Mouse (Mus musculus): ENCODE results near the gene Wnt3. TPM values are rescaled to one million over a fixed set of nuclear protein-coding genes. Genes with fewer than 3 reads are reported as not detected.

Gene Wnt3
- 5.1 and 6.1 TPM in 2 replicates for polyA plus RNA-seq (2014; fragmentation: Nextera tagmentation; extraction: Ambion mirVana)

DNA sequence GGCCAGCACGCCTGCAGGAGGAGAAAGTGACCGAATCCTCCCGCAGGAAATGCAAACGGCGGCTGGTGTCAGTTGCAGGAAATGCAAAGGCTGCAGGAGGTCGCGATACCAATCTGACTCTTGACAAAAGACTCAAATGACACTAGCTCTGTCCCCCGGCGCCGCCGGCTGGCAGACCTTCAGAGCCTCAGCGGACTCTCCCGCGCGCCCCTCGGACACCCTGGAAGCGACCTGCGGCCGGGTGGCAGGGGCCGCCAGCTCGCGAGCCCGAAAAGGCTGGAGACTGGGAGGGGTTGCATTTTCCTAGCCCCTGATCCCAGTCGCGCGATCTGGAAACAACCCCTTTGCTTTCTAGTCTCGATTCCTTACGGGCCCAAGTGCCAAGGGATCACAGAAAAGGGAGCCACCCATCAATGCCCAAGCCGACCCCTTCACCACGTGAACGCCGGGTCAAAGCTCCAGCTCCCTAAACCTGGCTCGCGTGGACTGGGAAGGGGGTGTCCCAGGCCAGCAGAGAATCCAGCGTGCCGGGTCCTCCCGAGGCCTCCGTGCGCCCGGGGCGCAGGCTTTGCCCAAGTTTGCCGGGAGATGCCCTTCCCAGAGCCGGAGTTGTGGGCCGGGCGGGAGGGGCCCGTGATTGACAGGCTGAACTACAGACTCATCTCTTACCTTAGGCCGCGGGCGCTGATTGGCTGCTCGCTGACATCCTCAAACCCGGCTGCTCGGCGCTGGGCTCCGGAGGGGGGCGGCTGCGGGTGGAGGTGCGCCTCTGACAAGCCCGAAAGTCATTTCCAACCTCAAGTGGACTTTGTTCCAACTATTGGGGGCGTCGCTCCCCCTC is at the start of gene Wnt3:
Wnt3 (plus strand) TSS at position 764 of the 841 bp plus-strand sequence.
- peak within 1 kb of the TSS; percentile 25 for H3K4me3 ChIP-seq (ENCODE audit: low read depth, low read length)
- ATAC-seq (ENCODE audit: insufficient number of reproducible peaks, low FRiP score, low TSS enrichment, low read depth): no peak
- no peaks in the 10 kb centered on the region for H3K36me3 ChIP-seq (ENCODE audit: control insufficient read depth, insufficient read depth, low read length)
- peak within 1 kb of the TSS; percentile 41 for H3K4me2 ChIP-seq (ENCODE audit: low read depth, severe bottlenecking)
- no peaks in the 10 kb centered on the region for H3K9me3 ChIP-seq (ENCODE audit: control insufficient read depth, low read length)
- no peak within 1 kb of the TSS for H3K9ac ChIP-seq (ENCODE audit: low read length)
- peak; percentile 54 for DNase-seq (ENCODE audit: low spot score)
- no peak within 1 kb of the TSS for H3K27ac ChIP-seq (replicated peaks; ENCODE audit: low read depth, low read length)
- H3K27me3 ChIP-seq (ENCODE audit: control insufficient read depth, insufficient read depth, low read length): peaks cover 82% of the 10 kb centered on the region
- peaks cover 12% of the 10 kb centered on the region; the same call in 1 of the 2 replicates for H3K4me1 ChIP-seq (ENCODE audit: control insufficient read depth, insufficient read depth, low read length)
- WGBS: under 1% methylated on average over 60 of the region's 60 CpGs

DNA sequence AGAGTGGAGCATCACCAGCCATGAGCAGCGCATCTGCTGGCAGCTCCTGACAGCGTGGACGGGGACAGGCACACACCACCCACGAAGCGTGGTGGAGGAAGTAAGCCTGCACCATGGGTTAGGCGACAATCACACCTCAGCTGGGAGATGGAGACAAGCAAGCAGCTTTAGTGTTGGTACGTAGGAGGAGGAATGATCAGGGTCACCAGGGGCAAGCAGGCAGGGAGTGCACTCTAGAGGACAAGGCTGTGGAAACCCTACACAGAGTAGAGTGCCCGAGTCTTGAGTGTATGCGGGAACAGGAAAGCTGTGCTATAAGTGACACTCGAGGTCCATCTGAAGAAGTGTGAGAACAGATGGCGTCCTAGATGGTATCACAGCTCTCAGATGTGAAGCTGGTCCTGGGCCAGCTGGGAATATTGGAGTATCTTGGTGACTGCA is 49.6 kb upstream of the Wnt3 start:
- H3K27ac ChIP-seq (replicated peaks; ENCODE audit: low read depth, low read length): no peak overlapping the region
- no peaks in the 10 kb centered on the region for H3K9me3 ChIP-seq (ENCODE audit: control insufficient read depth, low read length)
- H3K4me2 ChIP-seq (ENCODE audit: low read depth, severe bottlenecking): no peak overlapping the region
- no peaks in the 10 kb centered on the region for H3K27me3 ChIP-seq (ENCODE audit: control insufficient read depth, insufficient read depth, low read length)
- 68% methylated on average over 11 of the region's 11 CpGs for WGBS
- H3K4me3 ChIP-seq (ENCODE audit: low read depth, low read length): no peak overlapping the region
- H3K4me1 ChIP-seq (ENCODE audit: control insufficient read depth, insufficient read depth, low read length): peaks cover 3% of the 10 kb centered on the region; the same call in 1 of the 2 replicates
- no peak for DNase-seq (ENCODE audit: low spot score)
- no peaks in the 10 kb centered on the region for H3K36me3 ChIP-seq (ENCODE audit: control insufficient read depth, insufficient read depth, low read length)
- no peak overlapping the region for H3K9ac ChIP-seq (ENCODE audit: low read length)
- ATAC-seq (ENCODE audit: insufficient number of reproducible peaks, low FRiP score, low TSS enrichment, low read depth): no peak

DNA sequence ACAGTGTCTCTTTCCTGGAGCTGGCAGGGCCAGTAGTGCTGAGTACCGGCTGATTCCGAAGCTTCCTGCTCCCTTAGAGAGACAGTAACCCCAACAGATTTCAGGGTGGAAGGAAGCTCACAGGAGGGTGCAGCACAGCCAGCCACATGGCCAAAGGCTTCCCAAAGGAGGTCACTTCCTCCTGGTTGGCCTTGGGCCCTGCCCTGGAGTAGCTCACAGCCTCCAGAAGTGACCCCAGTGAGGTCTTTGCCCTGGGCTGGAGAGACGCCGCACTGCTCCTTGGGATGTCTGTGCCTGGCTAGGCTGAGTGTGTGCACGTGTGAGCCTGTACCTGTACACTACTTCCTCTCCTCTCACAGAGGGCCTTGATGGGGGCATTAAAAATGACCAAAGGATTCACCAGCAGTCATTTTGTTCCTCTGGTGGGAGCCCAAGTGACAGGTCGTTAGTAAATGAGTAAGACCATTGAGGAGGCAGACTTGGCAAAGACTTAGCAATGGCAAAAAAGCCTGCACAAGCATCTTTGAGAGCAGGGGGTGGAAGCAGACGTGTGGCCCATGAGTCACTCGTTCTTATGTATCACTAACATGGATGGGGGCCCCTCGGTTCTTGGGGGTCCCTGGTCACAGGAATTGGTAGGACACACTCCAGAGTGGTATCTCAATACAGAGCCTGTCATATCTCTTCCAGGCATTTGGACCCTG is 44.5 kb upstream of the Wnt3 start:
- Histone ChIP-seq H3K4me3 (ENCODE audit: low read depth, low read length) (no peak overlapping the region), H3K27ac (replicated peaks; ENCODE audit: low read depth, low read length) (no peak overlapping the region), H3K4me1 (ENCODE audit: control insufficient read depth, insufficient read depth, low read length) (no peaks in the 10 kb centered on the region), H3K4me2 (ENCODE audit: low read depth, severe bottlenecking) (no peak overlapping the region), H3K27me3 (ENCODE audit: control insufficient read depth, insufficient read depth, low read length) (no peaks in the 10 kb centered on the region), H3K9ac (ENCODE audit: low read length) (no peak overlapping the region), H3K36me3 (ENCODE audit: control insufficient read depth, insufficient read depth, low read length) (no peaks in the 10 kb centered on the region), H3K9me3 (ENCODE audit: control insufficient read depth, low read length) (no peaks in the 10 kb centered on the region)
- 74% methylated on average over 9 of the region's 9 CpGs for WGBS
- DNase-seq (ENCODE audit: low spot score) (no peak), ATAC-seq (ENCODE audit: insufficient number of reproducible peaks, low FRiP score, low TSS enrichment, low read depth) (no peak)

DNA sequence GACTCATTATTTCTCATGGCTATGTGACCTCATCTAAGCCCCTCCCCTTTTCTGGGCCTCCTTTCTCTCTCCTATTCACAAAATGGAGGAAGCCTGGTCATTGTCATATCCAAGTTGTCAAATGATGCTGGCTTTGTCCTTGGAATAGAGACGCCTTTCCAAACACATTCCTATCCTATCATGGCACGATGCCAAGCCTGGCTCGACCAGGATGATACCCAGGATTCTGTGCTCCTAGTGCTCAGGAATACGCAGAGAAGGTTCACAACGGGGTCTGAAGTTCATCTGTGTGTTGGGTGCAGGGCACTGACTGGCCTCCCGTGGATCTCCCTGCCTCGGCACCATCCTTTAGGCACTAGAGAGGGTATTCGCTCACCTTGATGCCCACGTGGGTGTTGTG is 42.4 kb upstream of the Wnt3 start:
- no peaks in the 10 kb centered on the region for H3K27me3 ChIP-seq (ENCODE audit: control insufficient read depth, insufficient read depth, low read length)
- no peak for DNase-seq (ENCODE audit: low spot score)
- ATAC-seq (ENCODE audit: insufficient number of reproducible peaks, low FRiP score, low TSS enrichment, low read depth): no peak

DNA sequence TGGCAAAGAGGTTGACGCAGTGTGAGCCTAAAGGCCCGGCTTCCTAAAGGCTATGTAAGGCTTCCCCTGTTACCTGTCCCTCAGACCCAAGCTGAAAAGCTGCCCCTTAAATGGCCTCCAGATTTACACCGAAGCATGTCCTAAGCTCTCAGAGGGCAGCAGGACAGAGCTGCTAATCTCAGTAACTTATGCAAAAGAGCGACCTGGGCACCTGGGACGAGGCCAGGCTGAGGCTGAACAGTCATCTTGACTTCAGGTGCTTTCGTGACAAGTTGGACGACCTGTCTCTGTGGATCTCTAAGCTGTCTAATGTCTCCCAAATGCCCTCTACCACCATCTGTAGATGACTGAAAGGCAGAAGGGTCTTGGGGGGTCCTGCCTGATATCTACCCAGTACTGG is 41.6 kb upstream of the Wnt3 start:
- ATAC-seq (ENCODE audit: insufficient number of reproducible peaks, low FRiP score, low TSS enrichment, low read depth): no peak
- no peak overlapping the region for H3K4me3 ChIP-seq (ENCODE audit: low read depth, low read length)
- no peaks in the 10 kb centered on the region for H3K9me3 ChIP-seq (ENCODE audit: control insufficient read depth, low read length)
- H3K36me3 ChIP-seq (ENCODE audit: control insufficient read depth, insufficient read depth, low read length): no peaks in the 10 kb centered on the region
- H3K27ac ChIP-seq (replicated peaks; ENCODE audit: low read depth, low read length): no peak overlapping the region
- no peak overlapping the region for H3K9ac ChIP-seq (ENCODE audit: low read length)
- 83% methylated on average over 7 of the region's 7 CpGs for WGBS
- DNase-seq (ENCODE audit: low spot score): no peak
- H3K4me2 ChIP-seq (ENCODE audit: low read depth, severe bottlenecking): no peak overlapping the region
- H3K4me1 ChIP-seq (ENCODE audit: control insufficient read depth, insufficient read depth, low read length): no peaks in the 10 kb centered on the region
- H3K27me3 ChIP-seq (ENCODE audit: control insufficient read depth, insufficient read depth, low read length): no peaks in the 10 kb centered on the region

More for the DNA sequence above, 42.4 kb upstream of the Wnt3 start:
- Histone ChIP-seq H3K4me1 (ENCODE audit: control insufficient read depth, insufficient read depth, low read length) (no peaks in the 10 kb centered on the region), H3K27ac (replicated peaks; ENCODE audit: low read depth, low read length) (no peak overlapping the region), H3K36me3 (ENCODE audit: control insufficient read depth, insufficient read depth, low read length) (no peaks in the 10 kb centered on the region), H3K9ac (ENCODE audit: low read length) (no peak overlapping the region), H3K4me2 (ENCODE audit: low read depth, severe bottlenecking) (no peak overlapping the region), H3K4me3 (ENCODE audit: low read depth, low read length) (no peak overlapping the region), H3K9me3 (ENCODE audit: control insufficient read depth, low read length) (no peaks in the 10 kb centered on the region)
- WGBS: 91% methylated on average over 9 of the region's 9 CpGs

DNA sequence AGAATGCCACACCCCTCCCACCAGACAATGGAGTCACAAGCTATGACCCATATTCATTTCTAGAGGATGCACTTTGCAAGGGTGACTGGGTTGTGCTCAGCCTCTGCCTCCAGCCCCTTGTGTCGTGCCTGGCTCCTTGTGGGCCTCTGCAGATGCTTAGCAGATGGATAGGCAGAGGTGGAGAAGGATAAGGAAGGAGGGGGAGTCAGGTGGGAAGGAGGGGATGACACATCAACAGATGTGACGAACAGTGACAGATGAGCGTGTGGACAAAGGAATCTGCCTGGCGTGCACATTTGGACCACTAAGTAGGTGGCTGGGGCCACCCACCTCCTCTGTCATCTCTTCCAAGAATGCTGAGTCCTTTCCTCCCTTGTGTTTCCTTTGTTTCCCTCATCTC is 40.9 kb upstream of the Wnt3 start:
- H3K4me1 ChIP-seq (ENCODE audit: control insufficient read depth, insufficient read depth, low read length): no peaks in the 10 kb centered on the region
- no peaks in the 10 kb centered on the region for H3K27me3 ChIP-seq (ENCODE audit: control insufficient read depth, insufficient read depth, low read length)
- no peak overlapping the region for H3K27ac ChIP-seq (replicated peaks; ENCODE audit: low read depth, low read length)
- no peak for ATAC-seq (ENCODE audit: insufficient number of reproducible peaks, low FRiP score, low TSS enrichment, low read depth)
- H3K4me3 ChIP-seq (ENCODE audit: low read depth, low read length): no peak overlapping the region
- no peak overlapping the region for H3K4me2 ChIP-seq (ENCODE audit: low read depth, severe bottlenecking)
- H3K9ac ChIP-seq (ENCODE audit: low read length): no peak overlapping the region
- no peaks in the 10 kb centered on the region for H3K9me3 ChIP-seq (ENCODE audit: control insufficient read depth, low read length)
- DNase-seq (ENCODE audit: low spot score): no peak
- WGBS: 63% methylated on average over 4 of the region's 4 CpGs
- no peaks in the 10 kb centered on the region for H3K36me3 ChIP-seq (ENCODE audit: control insufficient read depth, insufficient read depth, low read length)

DNA sequence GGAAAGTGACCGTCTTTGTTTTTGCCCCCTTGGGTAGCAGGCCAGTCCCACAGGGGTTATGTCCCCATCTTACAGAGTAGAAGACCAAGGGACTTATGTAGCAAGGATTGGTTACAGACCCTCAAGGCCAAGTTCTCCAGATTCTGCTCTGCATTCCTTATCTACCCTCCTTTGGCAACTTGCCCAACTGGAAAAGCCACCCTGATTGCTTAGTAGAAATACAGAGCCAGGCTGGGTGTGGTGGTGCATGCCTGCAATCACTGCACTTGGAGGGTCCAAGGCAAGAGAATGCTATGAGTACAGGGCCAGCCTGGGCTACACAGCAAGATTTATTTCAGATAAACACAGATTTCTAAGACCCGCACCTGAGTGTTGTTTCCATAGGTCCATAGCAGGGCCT is 40.0 kb upstream of the Wnt3 start:
- Histone ChIP-seq H3K4me3 (ENCODE audit: low read depth, low read length) (no peak overlapping the region), H3K36me3 (ENCODE audit: control insufficient read depth, insufficient read depth, low read length) (no peaks in the 10 kb centered on the region), H3K27ac (replicated peaks; ENCODE audit: low read depth, low read length) (no peak overlapping the region), H3K27me3 (ENCODE audit: control insufficient read depth, insufficient read depth, low read length) (no peaks in the 10 kb centered on the region), H3K4me2 (ENCODE audit: low read depth, severe bottlenecking) (no peak overlapping the region), H3K9me3 (ENCODE audit: control insufficient read depth, low read length) (no peaks in the 10 kb centered on the region), H3K9ac (ENCODE audit: low read length) (no peak overlapping the region), H3K4me1 (ENCODE audit: control insufficient read depth, insufficient read depth, low read length) (no peaks in the 10 kb centered on the region)
- DNase-seq (ENCODE audit: low spot score) (no peak), ATAC-seq (ENCODE audit: insufficient number of reproducible peaks, low FRiP score, low TSS enrichment, low read depth) (no peak)
- WGBS: 91% methylated on average over 2 of the region's 2 CpGs

DNA sequence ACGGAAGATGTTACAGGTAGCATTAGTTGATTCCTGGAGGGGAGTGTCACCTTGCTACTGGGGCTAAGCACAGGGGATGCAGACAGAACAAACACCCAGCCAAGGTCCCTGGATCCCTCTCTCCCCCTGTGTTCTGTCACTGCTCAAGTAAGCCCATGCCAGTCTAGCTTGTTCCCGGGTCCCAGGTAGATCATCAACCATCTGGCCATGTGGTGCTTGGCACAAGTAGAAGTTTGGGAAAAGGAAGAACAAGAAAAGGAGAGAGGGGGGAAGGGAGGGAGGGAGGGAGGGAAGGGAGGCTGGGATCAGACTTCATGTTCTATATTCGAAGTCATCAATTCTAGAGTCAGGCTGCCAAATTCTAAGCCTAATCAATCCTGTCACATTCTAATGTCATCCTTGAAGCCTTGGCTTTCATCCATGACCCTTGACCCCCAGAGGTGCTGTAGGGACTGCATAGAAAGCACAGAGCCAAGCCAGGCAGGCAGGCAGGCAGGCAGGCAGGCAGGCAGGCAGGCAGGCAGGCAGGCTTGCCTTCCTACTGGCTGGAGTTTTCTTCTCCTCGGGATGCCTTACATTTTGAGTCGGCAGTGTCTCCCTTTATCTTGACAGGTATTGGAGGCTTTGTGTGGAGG is 39.4 kb upstream of the Wnt3 start:
- no peak overlapping the region for H3K27ac ChIP-seq (replicated peaks; ENCODE audit: low read depth, low read length)
- DNase-seq (ENCODE audit: low spot score): no peak
- no peaks in the 10 kb centered on the region for H3K4me1 ChIP-seq (ENCODE audit: control insufficient read depth, insufficient read depth, low read length)
- H3K27me3 ChIP-seq (ENCODE audit: control insufficient read depth, insufficient read depth, low read length): no peaks in the 10 kb centered on the region
- no peaks in the 10 kb centered on the region for H3K9me3 ChIP-seq (ENCODE audit: control insufficient read depth, low read length)
- ATAC-seq (ENCODE audit: insufficient number of reproducible peaks, low FRiP score, low TSS enrichment, low read depth): no peak
- whole genome bisulfite sequencing: 70% methylated on average over 5 of the region's 5 CpGs
- no peak overlapping the region for H3K4me2 ChIP-seq (ENCODE audit: low read depth, severe bottlenecking)
- H3K4me3 ChIP-seq (ENCODE audit: low read depth, low read length): no peak overlapping the region
- H3K36me3 ChIP-seq (ENCODE audit: control insufficient read depth, insufficient read depth, low read length): no peaks in the 10 kb centered on the region
- H3K9ac ChIP-seq (ENCODE audit: low read length): no peak overlapping the region
